Mouse (Mus musculus): Measurements from ENCODE around the gene Nedd4. TPM values are rescaled to one million over a fixed set of nuclear protein-coding genes. Genes with fewer than 3 reads are reported as not detected.

The Nedd4 gene
- 704 and 727 TPM in 2 replicates for polyA plus RNA-seq (2016; fragmentation: Nextera tagmentation; extraction: Ambion mirVana)

DNA sequence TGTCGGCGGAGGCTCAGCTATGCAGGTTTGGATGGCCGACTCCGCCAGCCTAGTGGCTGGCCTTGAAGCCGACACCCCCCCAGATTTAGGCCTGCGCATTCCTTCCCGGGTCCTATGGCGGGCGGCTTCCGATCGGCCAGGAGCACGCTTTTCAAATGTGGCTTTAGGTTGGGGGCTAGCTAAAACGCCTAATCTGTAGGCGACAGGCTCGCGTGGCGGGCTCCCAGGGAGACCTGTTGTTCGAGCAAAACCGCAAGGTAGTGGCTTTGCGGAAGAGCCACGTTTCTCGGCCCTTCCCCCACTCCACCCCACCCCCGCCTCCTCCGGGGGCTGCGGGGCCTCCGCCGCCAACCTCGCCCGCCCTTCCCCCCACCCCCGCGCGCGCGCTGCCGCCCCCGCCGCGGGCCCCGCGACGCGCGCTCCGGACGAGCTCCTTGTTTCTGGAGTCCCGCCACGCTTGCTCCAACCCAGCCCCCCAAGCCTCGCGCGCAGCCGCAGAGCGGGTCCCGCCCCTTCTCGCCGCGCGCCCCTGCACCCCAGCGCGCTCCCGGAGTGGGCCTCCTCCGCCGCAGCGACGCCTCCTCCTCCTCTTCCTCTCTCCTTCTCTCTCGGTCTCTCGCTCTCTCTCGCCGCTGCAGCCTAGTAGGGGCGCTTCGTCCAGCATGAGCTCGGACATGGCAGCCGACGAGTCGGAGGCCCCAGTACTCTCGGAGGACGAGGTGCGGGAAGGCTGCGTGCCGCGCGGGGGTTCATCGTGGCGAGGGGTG, at the start of gene Nedd4:
Nedd4 (plus strand) TSS at position 452 of the 767 bp plus-strand sequence.
- peak; percentile 94 for ATAC-seq (ENCODE audit: low FRiP score)
- peaks cover 17% of the 10 kb centered on the region for H3K36me3 ChIP-seq
- H3K27ac ChIP-seq: peak within 1 kb of the TSS; percentile 99
- H3K4me1 ChIP-seq: peaks cover 36% of the 10 kb centered on the region
- WGBS: under 1% methylated on average over 64 of the region's 83 CpGs
- no peaks in the 10 kb centered on the region for H3K9me3 ChIP-seq (replicated peaks)
- peak within 1 kb of the TSS; percentile 100 for H3K9ac ChIP-seq
- H3K27me3 ChIP-seq: no peaks in the 10 kb centered on the region
- peak within 1 kb of the TSS; percentile 93 for H3K4me2 ChIP-seq (replicated peaks)
- peak within 1 kb of the TSS; percentile 96 for H3K4me3 ChIP-seq

DNA sequence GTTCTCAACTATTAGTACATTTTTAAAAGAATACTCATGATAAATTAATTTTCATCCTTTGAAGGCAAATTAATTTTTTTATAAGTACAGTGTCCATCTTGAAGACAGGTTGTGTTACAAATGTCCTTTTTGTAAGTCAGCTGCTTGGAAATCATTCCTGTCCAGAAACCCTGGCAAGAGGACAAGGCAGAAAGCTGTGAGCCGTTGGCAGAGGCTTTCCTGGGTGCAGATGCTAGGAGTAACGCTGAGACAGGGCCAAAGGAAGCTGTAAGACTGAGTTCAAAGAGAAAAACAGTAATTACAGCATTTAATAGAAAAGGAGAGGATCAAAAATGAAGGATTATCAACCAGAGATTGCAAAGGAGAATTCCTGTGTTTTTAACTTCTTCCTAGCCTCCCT, 48.3 kb upstream of the Nedd4 start:
- H3K27me3 ChIP-seq: no peaks in the 10 kb centered on the region
- no peak overlapping the region for H3K27ac ChIP-seq
- no peaks in the 10 kb centered on the region for H3K9me3 ChIP-seq (replicated peaks)

DNA sequence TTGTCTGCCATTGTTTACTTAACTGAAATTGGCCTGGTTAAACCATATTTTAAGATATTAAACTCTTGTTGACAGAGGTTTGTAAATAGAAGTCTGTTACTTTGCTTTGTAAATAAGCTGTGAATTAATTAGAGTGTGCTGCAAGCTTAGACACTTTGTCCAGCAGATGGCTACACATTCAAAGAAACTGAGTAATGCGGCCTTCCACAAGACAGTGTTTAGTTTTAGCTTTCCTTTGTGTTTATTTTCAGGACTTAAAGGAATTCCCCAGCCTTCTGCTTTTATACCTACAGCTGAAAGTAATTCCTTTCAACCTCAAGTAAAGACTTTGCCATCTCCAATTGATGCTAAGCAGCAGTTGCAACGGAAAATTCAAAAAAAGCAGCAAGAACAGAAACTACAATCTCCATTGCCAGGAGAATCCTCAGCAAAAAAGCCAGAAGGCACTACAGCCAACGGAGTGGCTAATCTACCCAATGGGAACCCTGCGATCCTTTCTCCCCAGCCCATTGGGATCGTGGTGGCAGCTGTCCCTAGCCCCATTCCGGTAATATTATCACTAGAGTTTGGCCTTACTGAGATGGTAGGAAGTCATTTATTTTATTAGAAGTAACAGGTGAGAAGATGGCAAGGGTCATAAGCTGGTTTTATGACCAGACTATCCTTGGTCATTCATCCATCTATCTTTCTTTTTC, 47.2 kb upstream of the Nedd4 start:
- Histone ChIP-seq H3K36me3 (peaks cover 45% of the 10 kb centered on the region), H3K4me1 (no peaks in the 10 kb centered on the region), H3K27ac (0 out of 2 replicates have a peak overlapping the region, but pooled peaks have one; percentile 30), H3K9ac (no peak overlapping the region), H3K4me3 (no peak overlapping the region), H3K4me2 (replicated peaks) (no peak overlapping the region), H3K27me3 (no peaks in the 10 kb centered on the region), H3K9me3 (replicated peaks) (no peaks in the 10 kb centered on the region)
- no peak for ATAC-seq (ENCODE audit: low FRiP score)
- 77% methylated on average over 6 of the region's 6 CpGs for WGBS

More for the DNA sequence above, 48.3 kb upstream of the Nedd4 start:
- peaks cover 45% of the 10 kb centered on the region for H3K36me3 ChIP-seq
- no peak overlapping the region for H3K4me3 ChIP-seq
- no peaks in the 10 kb centered on the region for H3K4me1 ChIP-seq
- no peak overlapping the region for H3K4me2 ChIP-seq (replicated peaks)
- ATAC-seq (ENCODE audit: low FRiP score): no peak
- 90% methylated on average over 2 of the region's 2 CpGs for WGBS
- H3K9ac ChIP-seq: no peak overlapping the region

DNA sequence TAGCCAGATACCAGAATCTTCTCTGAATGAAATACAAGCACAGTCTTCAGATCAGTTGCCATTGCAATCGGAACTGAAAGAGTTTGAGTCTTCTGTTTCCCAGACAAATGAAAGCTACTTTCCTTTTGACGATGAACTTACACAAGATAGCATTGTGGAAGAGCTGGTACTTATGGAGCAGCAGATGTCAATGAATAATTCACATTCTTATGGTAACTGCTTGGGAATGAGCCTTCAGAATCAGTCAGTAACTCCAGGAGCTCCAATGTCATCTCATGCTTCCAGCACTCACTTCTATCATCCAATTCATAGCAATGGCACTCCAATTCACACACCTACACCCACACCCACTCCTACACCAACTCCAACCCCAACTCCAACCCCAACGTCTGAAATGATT, 44.1 kb upstream of the Nedd4 start:
- peaks cover 37% of the 10 kb centered on the region for H3K36me3 ChIP-seq
- H3K4me1 ChIP-seq: no peaks in the 10 kb centered on the region
- H3K27ac ChIP-seq: no peak overlapping the region
- no peak overlapping the region for H3K9ac ChIP-seq
- no peak overlapping the region for H3K4me3 ChIP-seq
- H3K27me3 ChIP-seq: no peaks in the 10 kb centered on the region
- 90% methylated on average over 3 of the region's 3 CpGs for WGBS
- ATAC-seq (ENCODE audit: low FRiP score): no peak
- no peaks in the 10 kb centered on the region for H3K9me3 ChIP-seq (replicated peaks)
- H3K4me2 ChIP-seq (replicated peaks): no peak overlapping the region

DNA sequence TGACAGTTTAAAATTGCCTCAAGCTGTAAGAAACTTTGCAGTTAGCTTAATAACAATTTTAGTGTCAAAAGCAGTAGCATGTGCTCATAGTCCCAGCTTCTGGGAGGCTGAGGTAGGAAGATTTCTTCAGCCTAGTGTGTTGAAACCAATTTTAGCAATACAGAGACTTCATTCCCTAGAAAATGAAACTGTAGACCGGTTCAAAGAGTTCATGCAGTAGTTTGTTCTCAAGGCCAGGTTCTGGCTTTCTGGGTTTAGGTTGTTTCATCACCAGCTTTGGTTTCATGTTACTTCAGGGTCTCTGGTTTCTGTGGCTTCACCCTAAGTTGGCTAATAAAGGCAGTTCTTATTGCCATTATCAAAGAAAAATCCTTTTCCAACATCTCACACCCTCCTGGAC, 38.5 kb upstream of the Nedd4 start:
- H3K36me3 ChIP-seq: peaks cover 18% of the 10 kb centered on the region
- H3K27me3 ChIP-seq: no peaks in the 10 kb centered on the region
- no peak overlapping the region for H3K4me2 ChIP-seq (replicated peaks)
- H3K9me3 ChIP-seq (replicated peaks): no peaks in the 10 kb centered on the region
- H3K9ac ChIP-seq: no peak overlapping the region
- no peak overlapping the region for H3K27ac ChIP-seq
- H3K4me1 ChIP-seq: peaks cover 10% of the 10 kb centered on the region; the same call in 1 of the 2 replicates
- ATAC-seq (ENCODE audit: low FRiP score): no peak
- WGBS: 96% methylated on average over 1 of the region's 1 CpGs
- H3K4me3 ChIP-seq: no peak overlapping the region

DNA sequence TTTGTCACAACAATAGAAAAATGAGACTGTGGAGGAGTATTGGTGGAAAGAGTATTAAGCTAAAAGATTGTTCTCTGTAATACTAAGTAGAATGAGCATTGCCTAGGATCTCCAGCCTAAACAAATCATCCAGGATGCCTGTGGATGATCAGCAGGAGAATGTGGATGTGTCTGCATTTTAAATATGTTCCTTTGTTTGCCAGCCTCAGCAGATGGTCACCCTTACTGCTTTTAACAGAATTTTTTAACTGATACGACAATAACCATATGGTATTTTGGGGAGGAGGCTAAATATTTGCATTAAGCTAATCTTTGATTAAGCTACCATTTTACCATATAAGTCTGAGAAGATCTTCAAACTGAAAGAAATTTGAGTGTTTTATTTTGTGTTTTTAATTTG, 34.5 kb upstream of the Nedd4 start:
- H3K27me3 ChIP-seq: no peaks in the 10 kb centered on the region
- no peak overlapping the region for H3K4me3 ChIP-seq
- no peak overlapping the region for H3K4me2 ChIP-seq (replicated peaks)
- no peak for ATAC-seq (ENCODE audit: low FRiP score)
- peaks cover 6% of the 10 kb centered on the region; the same call in 1 of the 2 replicates for H3K36me3 ChIP-seq
- 37% methylated on average over 1 of the region's 1 CpGs for WGBS
- no peak overlapping the region for H3K27ac ChIP-seq
- no peak overlapping the region for H3K9ac ChIP-seq
- H3K9me3 ChIP-seq (replicated peaks): no peaks in the 10 kb centered on the region
- H3K4me1 ChIP-seq: peaks cover 11% of the 10 kb centered on the region; the same call in 1 of the 2 replicates

DNA sequence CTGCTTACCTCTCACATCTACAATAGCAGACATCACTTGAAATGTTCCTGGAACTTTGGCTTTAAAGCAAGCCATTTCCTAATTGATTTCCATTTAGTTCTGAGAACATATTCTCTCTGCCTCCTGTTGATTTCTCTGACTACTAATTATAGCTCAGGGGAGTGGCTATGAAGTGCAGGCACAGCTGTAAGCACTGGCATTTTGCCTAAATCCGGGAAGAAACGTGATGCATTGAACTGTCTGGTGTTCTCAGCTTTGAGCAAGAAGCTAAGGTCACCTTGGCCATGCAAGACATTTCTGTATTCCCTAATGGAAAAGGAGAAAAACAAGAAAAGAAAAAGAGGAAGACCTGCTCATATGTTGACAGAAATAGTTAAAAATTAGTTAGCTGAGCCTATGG, 33.6 kb upstream of the Nedd4 start:
- 41% methylated on average over 2 of the region's 2 CpGs for WGBS
- H3K9me3 ChIP-seq (replicated peaks): no peaks in the 10 kb centered on the region
- no peak for ATAC-seq (ENCODE audit: low FRiP score)

DNA sequence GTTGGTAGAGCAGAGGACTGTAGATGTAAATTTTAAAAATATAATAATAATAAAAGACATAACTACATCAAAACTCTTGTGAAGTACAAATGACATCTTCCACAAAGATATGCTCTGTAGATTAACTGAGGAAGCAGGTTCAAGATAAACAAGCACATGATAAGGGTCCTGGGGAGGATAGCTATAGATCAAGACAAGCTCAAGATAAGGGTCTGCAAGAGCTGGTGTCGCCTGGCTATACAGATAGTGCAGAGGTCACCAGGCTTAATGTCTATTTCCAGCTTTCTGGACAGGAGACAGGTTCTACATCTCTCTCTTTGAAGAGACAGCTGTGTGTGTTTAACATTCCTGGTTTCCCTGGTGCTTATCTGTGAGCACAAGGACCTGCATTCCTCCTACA, 29.9 kb upstream of the Nedd4 start:
- no peaks in the 10 kb centered on the region for H3K9me3 ChIP-seq (replicated peaks)
- no peak for ATAC-seq (ENCODE audit: low FRiP score)
- H3K4me2 ChIP-seq (replicated peaks): no peak overlapping the region
- WGBS: 69% methylated on average over 1 of the region's 1 CpGs
- no peak overlapping the region for H3K9ac ChIP-seq
- H3K4me3 ChIP-seq: no peak overlapping the region
- no peak overlapping the region for H3K27ac ChIP-seq
- no peaks in the 10 kb centered on the region for H3K27me3 ChIP-seq
- peaks cover 9% of the 10 kb centered on the region; the same call in 1 of the 2 replicates for H3K4me1 ChIP-seq
- no peaks in the 10 kb centered on the region for H3K36me3 ChIP-seq

More for the DNA sequence above, 33.6 kb upstream of the Nedd4 start:
- peaks cover 4% of the 10 kb centered on the region; the same call in 1 of the 2 replicates for H3K36me3 ChIP-seq
- H3K4me3 ChIP-seq: no peak overlapping the region
- H3K9ac ChIP-seq: no peak overlapping the region
- H3K4me1 ChIP-seq: peaks cover 11% of the 10 kb centered on the region; the same call in 1 of the 2 replicates
- no peak overlapping the region for H3K4me2 ChIP-seq (replicated peaks)
- no peaks in the 10 kb centered on the region for H3K27me3 ChIP-seq
- H3K27ac ChIP-seq: no peak overlapping the region

DNA sequence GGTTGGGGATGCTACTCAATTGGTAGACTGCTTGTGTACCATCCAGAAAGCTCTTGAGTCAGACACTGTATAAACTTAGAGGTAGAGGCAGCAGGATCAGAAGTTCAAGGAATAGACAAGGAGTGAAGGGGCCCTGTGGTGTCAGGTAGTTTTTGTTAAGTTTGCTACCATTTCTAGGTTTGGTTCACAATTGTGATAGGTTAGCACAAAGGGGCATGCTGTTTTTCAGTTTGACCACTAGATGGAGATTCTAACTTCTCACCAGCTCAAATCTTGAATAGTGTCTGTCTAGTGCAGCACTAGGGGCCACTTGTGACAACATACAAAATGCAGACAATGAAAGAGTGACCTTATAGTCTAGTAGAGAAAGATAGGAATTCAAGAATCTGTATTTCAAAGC, 27.0 kb upstream of the Nedd4 start:
- Histone ChIP-seq H3K4me1 (peaks cover 10% of the 10 kb centered on the region), H3K9ac (no peak overlapping the region), H3K27me3 (no peaks in the 10 kb centered on the region), H3K4me3 (no peak overlapping the region), H3K4me2 (replicated peaks) (no peak overlapping the region), H3K36me3 (no peaks in the 10 kb centered on the region), H3K9me3 (replicated peaks) (no peaks in the 10 kb centered on the region), H3K27ac (no peak overlapping the region)
- ATAC-seq (ENCODE audit: low FRiP score): no peak

DNA sequence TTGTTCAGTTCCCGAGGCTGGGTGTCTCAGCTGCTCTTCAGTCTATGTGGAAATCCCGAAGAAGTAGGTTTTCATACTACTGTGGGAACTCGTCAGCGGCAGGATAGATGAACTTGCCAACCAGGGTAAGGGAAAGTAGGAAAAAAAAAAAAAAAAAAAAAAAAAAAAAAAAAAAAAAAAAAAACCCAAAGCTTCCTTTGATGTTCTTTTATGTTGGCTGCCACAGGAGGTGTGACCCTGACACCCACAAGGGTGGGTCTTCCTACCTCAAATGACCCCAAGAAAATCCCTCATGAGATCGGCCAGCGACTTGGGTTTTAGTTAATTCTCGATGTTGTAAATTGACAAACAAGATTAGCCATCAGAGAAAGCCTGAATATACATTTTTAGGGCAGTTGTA, 25.6 kb upstream of the Nedd4 start:
- 84% methylated on average over 7 of the region's 7 CpGs for WGBS
- Histone ChIP-seq H3K36me3 (no peaks in the 10 kb centered on the region), H3K27me3 (no peaks in the 10 kb centered on the region), H3K4me2 (replicated peaks) (no peak overlapping the region), H3K4me3 (no peak overlapping the region), H3K27ac (no peak overlapping the region), H3K9ac (no peak overlapping the region), H3K4me1 (peaks cover 20% of the 10 kb centered on the region), H3K9me3 (replicated peaks) (no peaks in the 10 kb centered on the region)
- no peak for ATAC-seq (ENCODE audit: low FRiP score)

DNA sequence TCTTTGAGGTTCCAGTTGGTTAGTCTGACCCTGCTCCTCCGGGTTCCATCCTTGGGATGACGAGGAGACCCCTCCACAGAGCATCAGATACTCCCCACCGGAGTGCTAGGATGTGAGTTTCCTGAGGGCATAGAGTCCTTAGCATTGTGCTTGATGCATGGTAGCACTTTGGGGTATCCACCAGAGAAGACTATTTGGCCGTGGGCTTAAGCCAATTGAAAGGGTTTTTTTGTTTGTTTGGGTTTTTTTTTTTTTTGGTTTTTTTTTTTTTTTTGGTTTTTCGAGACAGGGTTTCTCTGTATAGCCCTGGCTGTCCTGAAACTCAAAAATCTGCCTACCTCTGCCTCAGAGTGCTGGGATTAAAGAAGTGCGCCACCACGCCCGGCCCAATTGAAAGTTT, 24.9 kb upstream of the Nedd4 start:
- no peak overlapping the region for H3K4me2 ChIP-seq (replicated peaks)
- no peak for ATAC-seq (ENCODE audit: low FRiP score)
- no peaks in the 10 kb centered on the region for H3K9me3 ChIP-seq (replicated peaks)
- no peak overlapping the region for H3K9ac ChIP-seq
- WGBS: 82% methylated on average over 8 of the region's 8 CpGs
- no peaks in the 10 kb centered on the region for H3K27me3 ChIP-seq
- H3K4me1 ChIP-seq: peaks cover 20% of the 10 kb centered on the region
- H3K36me3 ChIP-seq: no peaks in the 10 kb centered on the region
- H3K4me3 ChIP-seq: no peak overlapping the region
- H3K27ac ChIP-seq: no peak overlapping the region

DNA sequence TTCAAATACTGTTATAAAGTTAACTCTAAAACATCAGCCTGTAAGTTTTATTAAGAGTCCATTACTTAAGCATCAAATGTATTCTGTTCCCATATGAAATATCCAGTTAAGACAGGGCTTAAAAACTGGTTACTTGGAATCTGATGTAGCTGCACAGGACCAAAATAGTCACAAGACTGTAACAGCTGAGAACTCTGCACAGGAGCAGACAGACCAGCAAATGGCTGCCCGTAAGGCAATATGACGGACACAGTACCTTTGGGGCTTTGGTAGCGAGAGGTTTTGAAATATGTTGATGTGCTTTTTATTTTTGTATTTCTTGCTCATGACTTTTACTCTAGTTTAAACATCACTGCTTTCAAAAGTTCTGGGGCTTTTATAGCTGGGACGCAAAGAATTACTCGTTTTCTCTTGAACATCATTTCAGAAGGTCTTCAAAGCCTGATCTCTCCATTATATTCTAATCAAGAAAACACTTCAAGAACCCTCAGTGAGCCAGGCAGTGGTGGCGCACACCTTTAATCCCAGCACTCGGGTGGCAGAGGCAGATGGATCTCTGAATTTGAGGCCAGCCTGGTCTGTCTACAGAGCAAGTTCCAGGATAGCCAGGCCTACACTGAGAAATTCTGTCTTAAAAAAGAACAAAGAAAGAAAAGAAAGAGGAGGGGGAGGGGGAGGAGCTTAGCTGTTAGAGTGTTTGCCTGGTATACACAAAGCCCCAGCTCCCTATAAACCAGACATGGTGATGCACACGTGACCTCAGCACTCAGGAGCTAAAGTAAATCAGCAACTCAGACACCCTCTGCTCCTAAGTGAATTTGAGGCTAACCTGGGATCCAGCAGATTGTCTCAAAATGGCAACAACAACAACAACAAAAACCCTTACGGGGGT, 22.9 kb upstream of the Nedd4 start:
- Histone ChIP-seq H3K27me3 (no peaks in the 10 kb centered on the region), H3K27ac (peak overlapping the region; percentile 99), H3K9me3 (replicated peaks) (no peaks in the 10 kb centered on the region), H3K4me3 (peak overlapping the region; percentile 34), H3K36me3 (no peaks in the 10 kb centered on the region), H3K4me1 (peaks cover 20% of the 10 kb centered on the region), H3K4me2 (replicated peaks) (peak overlapping the region; percentile 60), H3K9ac (peak overlapping the region; percentile 70)
- peak; percentile 91 for ATAC-seq (ENCODE audit: low FRiP score)
- WGBS: 42% methylated on average over 9 of the region's 9 CpGs
